Mouse (Mus musculus) lung, embryonic 14.5 days (tissue): ENCODE results near the gene Tpra1. TPM values are rescaled to one million over a fixed set of nuclear protein-coding genes. Genes with fewer than 3 reads are reported as not detected.

Source experiments
- ATAC-seq: fragments of 200-750 bp; cut with Nextera tagmentation; 2 replicates; pipeline ENCODE4 v1.8.0; 2017; ENCODE audit warnings: mild to moderate bottlenecking, moderate TSS enrichment, moderate library complexity; ENCODE audit not compliant: insufficient read depth
- DNase-seq: peaks from one replicate; pipeline ENCODE4 v3.0.0-alpha.2; 2015
- H3K27ac ChIP-seq: fragments of 300-500 bp; sonication (generic); 2 replicates; pipeline ENCODE4 v1.5.1; 2014; ENCODE audit warnings: low read depth, mild to moderate bottlenecking, moderate library complexity
- H3K27me3 ChIP-seq: fragments of 300-500 bp; sonication (generic); 2 replicates; pipeline ENCODE4 v1.6.1; 2014; ENCODE audit warnings: low read length, control low read depth; ENCODE audit not compliant: insufficient read depth
- H3K36me3 ChIP-seq: fragments of 300-500 bp; sonication (generic); 2 replicates; pipeline ENCODE4 v1.6.1; 2014; ENCODE audit warnings: control low read depth; ENCODE audit not compliant: insufficient read depth
- H3K4me1 ChIP-seq: fragments of 300-500 bp; sonication (generic); 2 replicates; pipeline ENCODE4 v1.6.1; 2014; ENCODE audit warnings: antibody characterized with exemption, control low read depth; ENCODE audit not compliant: insufficient read depth
- H3K4me2 ChIP-seq: fragments of 300-500 bp; sonication (generic); 2 replicates; pipeline ENCODE4 v1.6.1; 2014; ENCODE audit warnings: mild to moderate bottlenecking
- H3K4me3 ChIP-seq: fragments of 300-500 bp; sonication (generic); 2 replicates; pipeline ENCODE4 v1.5.1; 2014; ENCODE audit warnings: low read depth, low read length
- H3K9ac ChIP-seq: fragments of 300-500 bp; sonication (generic); 2 replicates; pipeline ENCODE4 v1.6.1; 2014
- H3K9me3 ChIP-seq: fragments of 300-500 bp; sonication (generic); 2 replicates; pipeline ENCODE4 v1.6.1; 2016; ENCODE audit warnings: low read depth, low read length, control low read depth
- CTCF ChIP-seq: IDR thresholded peaks from 2 replicates; pipeline ENCODE4 v1.5.1; 2016; ENCODE audit warnings: antibody characterized with exemption, low read depth
- WGBS: fragments of 180-500 bp; shearing (Covaris S2); extraction: QIAGEN DNeasy Blood & Tissue Kit; methylation state at CpG from one replicate; pipeline ENCODE4 v1.1.7; 2014; 5-methylcytosine and 5-hydroxymethylcytosine counted together
- polyA plus RNA-seq: library from polyadenylated mRNA; unstranded; fragments of >200 nt; fragmentation: Nextera tagmentation; extraction: Ambion mirVana; gene quantifications from 2 replicates; pipeline ENCODE4 v1.2.1, GENCODE M21; 2014

The Tpra1 gene
- polyA plus RNA-seq, 1 experiment from 2014 or later, result 53.6 TPM

- TF ChIP-seq CTCF, result no peak
- H3K36me3 ChIP-seq, result no peaks in the 10 kb centered on the region
- H3K9ac ChIP-seq, result peak within 1 kb of the TSS; percentile 73
- peaks cover 10% of the 10 kb centered on the region; the same call in 1 of the 2 replicates for H3K27me3 ChIP-seq
- peak; percentile 91 for DNase-seq
- H3K4me3 ChIP-seq, result peak within 1 kb of the TSS; percentile 76
- H3K4me2 ChIP-seq, result peak within 1 kb of the TSS; percentile 99
- H3K27ac ChIP-seq, result no peak within 1 kb of the TSS
- no peaks in the 10 kb centered on the region for H3K9me3 ChIP-seq
- peak; percentile 68 for ATAC-seq
- H3K4me1 ChIP-seq, result no peaks in the 10 kb centered on the region; the same call in 1 of the 2 replicates
- 6% methylated on average over 63 of the region's 63 CpGs for WGBS
Measured at GRCm38 (mm10) chr6:88874868-88875508, 27.1 kb upstream of the Tpra1 start, which contains the start of gene Podxl2. TSS of gene Podxl2 (minus strand) at chr6:88875044.

GRCm38 (mm10) chr6:88879471-88879870 lies 22.6 kb upstream of the Tpra1 start:
- Histone ChIP-seq H3K4me1 (no peaks in the 10 kb centered on the region; the same call in 1 of the 2 replicates), H3K9ac (no peak overlapping the region), H3K9me3 (no peaks in the 10 kb centered on the region), H3K27me3 (peaks cover 1% of the 10 kb centered on the region; the same call in 1 of the 2 replicates), H3K27ac (no peak overlapping the region), H3K4me2 (no peak overlapping the region), H3K4me3 (no peak overlapping the region), H3K36me3 (peaks cover 38% of the 10 kb centered on the region)
- 59% methylated on average over 4 of the region's 4 CpGs for WGBS
- peak; percentile 32; the same call in 1 of the 2 replicates for TF ChIP-seq CTCF
- DNase-seq (no peak), ATAC-seq (no peak)

- no peak overlapping the region for H3K4me3 ChIP-seq
- 80% methylated on average over 7 of the region's 7 CpGs for WGBS
- no peak for TF ChIP-seq CTCF
- no peaks in the 10 kb centered on the region for H3K9me3 ChIP-seq
- no peak overlapping the region for H3K9ac ChIP-seq
- H3K36me3 ChIP-seq, result peaks cover 55% of the 10 kb centered on the region
- no peak overlapping the region for H3K4me2 ChIP-seq
- ATAC-seq, result no peak
- no peaks in the 10 kb centered on the region for H3K27me3 ChIP-seq
- H3K27ac ChIP-seq, result no peak overlapping the region
- H3K4me1 ChIP-seq, result no peaks in the 10 kb centered on the region
- no peak for DNase-seq
Measured at GRCm38 (mm10) chr6:88881334-88881733, 20.7 kb upstream of the Tpra1 start.

- WGBS, result 91% methylated on average over 10 of the region's 10 CpGs
- TF ChIP-seq CTCF, result no peak
- no peak overlapping the region for H3K27ac ChIP-seq
- H3K9ac ChIP-seq, result no peak overlapping the region
- ATAC-seq, result no peak
- no peak for DNase-seq
- H3K4me1 ChIP-seq, result no peaks in the 10 kb centered on the region
- H3K36me3 ChIP-seq, result peaks cover 83% of the 10 kb centered on the region
- no peaks in the 10 kb centered on the region for H3K9me3 ChIP-seq
- no peaks in the 10 kb centered on the region for H3K27me3 ChIP-seq
- H3K4me3 ChIP-seq, result no peak overlapping the region
- H3K4me2 ChIP-seq, result no peak overlapping the region
Measured at GRCm38 (mm10) chr6:88884195-88884594, 17.9 kb upstream of the Tpra1 start.

DNA sequence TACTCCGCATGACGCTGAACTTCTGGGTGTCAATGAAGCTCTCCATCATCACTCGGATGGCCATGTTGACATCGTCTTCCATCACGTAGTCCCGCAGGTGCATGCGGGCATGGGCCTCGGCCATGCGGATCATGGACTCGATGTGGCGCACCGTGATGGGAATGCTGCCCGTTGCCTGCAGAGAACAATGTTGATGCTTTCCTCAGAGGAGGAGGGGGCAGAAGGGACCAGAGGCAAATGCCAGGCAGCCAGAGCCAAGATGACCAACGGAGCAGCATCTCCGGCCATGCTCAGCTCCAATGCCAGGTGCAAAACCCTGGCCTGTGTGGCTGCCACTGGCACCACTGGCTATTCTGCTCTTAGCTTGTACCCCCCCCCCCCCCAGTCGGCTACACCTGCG lies 17.4 kb upstream of the Tpra1 start:
- no peak for ATAC-seq
- H3K36me3 ChIP-seq, result peaks cover 88% of the 10 kb centered on the region
- DNase-seq, result no peak
- 92% methylated on average over 17 of the region's 17 CpGs for WGBS
- H3K4me3 ChIP-seq, result no peak overlapping the region
- H3K27me3 ChIP-seq, result no peaks in the 10 kb centered on the region
- H3K9ac ChIP-seq, result no peak overlapping the region
- no peak overlapping the region for H3K4me2 ChIP-seq
- no peaks in the 10 kb centered on the region for H3K4me1 ChIP-seq
- no peaks in the 10 kb centered on the region for H3K9me3 ChIP-seq
- TF ChIP-seq CTCF, result no peak
- H3K27ac ChIP-seq, result no peak overlapping the region

GRCm38 (mm10) chr6:88885644-88886416 lies 16.2 kb upstream of the Tpra1 start:
- no peak for DNase-seq
- Histone ChIP-seq H3K4me3 (no peak overlapping the region), H3K36me3 (peaks cover 95% of the 10 kb centered on the region), H3K9ac (no peak overlapping the region), H3K4me1 (no peaks in the 10 kb centered on the region), H3K4me2 (no peak overlapping the region), H3K27me3 (no peaks in the 10 kb centered on the region), H3K27ac (no peak overlapping the region), H3K9me3 (no peaks in the 10 kb centered on the region)
- 94% methylated on average over 12 of the region's 12 CpGs for WGBS
- no peak for ATAC-seq
- TF ChIP-seq CTCF, result no peak

- H3K4me1 ChIP-seq, result no peaks in the 10 kb centered on the region
- peaks cover 98% of the 10 kb centered on the region for H3K36me3 ChIP-seq
- DNase-seq (no peak), ATAC-seq (no peak)
- no peak overlapping the region for H3K9ac ChIP-seq
- H3K9me3 ChIP-seq, result no peaks in the 10 kb centered on the region
- WGBS, result 90% methylated on average over 2 of the region's 2 CpGs
- no peak for TF ChIP-seq CTCF
- H3K27me3 ChIP-seq, result no peaks in the 10 kb centered on the region
- no peak overlapping the region for H3K4me3 ChIP-seq
- H3K4me2 ChIP-seq, result no peak overlapping the region
- H3K27ac ChIP-seq, result no peak overlapping the region
Measured at GRCm38 (mm10) chr6:88886417-88886967, 15.6 kb upstream of the Tpra1 start.
